Mouse (Mus musculus) adrenal gland, postnatal 4 days (tissue): ENCODE results near the gene Orai1. TPM values are rescaled to one million over a fixed set of nuclear protein-coding genes. Genes with fewer than 3 reads are reported as not detected.

ENCODE experiments used
- DNase-seq, 2 experiments: peaks; one replicate each; pipeline ENCODE4 v3.0.0; 2021 to 2022; ENCODE audit warnings: low spot score in 2 of 2, mixed read lengths in 2 of 2
- total RNA-seq, 2 experiments: library from RNA; stranded (reverse); gene quantifications; 2 replicates each; pipeline ENCODE4 v1.2.3; 2021

Orai1 gene
- total RNA-seq, 2 experiments from 2014 or later: 12.6 to 14.1 TPM

DNA sequence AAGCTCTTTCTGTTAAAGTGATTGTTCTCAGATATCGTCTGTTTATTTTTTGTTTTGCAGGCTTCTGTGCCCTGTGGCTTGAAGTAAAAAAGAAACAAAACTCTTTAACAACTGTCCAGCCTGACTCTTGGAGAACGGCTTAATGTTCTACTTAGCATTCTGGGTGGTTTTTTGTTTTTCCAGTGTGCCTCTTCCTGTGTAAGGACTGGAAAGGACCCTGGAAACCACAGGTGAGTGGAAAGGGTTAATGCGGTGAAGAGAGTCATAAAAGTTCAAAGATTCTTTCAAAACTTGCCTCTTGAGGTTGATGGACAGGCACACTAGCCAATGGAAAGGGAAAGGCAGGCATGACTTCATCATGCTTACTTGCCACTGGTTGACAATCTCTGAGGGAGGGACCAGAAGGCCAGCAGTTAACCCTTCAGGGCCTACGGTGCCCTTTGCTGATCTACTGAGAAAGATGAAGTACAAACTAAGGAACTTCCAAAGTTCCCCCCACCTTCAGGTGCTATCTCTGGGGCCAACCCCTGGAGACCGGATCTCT, 20.5 kb upstream of the Orai1 start:
- peak; percentile 50 to 81 for DNase-seq

GRCm38 (mm10) chr5:122994910-122995309, 20.0 kb upstream of the Orai1 start:
- DNase-seq: no peak

DNA sequence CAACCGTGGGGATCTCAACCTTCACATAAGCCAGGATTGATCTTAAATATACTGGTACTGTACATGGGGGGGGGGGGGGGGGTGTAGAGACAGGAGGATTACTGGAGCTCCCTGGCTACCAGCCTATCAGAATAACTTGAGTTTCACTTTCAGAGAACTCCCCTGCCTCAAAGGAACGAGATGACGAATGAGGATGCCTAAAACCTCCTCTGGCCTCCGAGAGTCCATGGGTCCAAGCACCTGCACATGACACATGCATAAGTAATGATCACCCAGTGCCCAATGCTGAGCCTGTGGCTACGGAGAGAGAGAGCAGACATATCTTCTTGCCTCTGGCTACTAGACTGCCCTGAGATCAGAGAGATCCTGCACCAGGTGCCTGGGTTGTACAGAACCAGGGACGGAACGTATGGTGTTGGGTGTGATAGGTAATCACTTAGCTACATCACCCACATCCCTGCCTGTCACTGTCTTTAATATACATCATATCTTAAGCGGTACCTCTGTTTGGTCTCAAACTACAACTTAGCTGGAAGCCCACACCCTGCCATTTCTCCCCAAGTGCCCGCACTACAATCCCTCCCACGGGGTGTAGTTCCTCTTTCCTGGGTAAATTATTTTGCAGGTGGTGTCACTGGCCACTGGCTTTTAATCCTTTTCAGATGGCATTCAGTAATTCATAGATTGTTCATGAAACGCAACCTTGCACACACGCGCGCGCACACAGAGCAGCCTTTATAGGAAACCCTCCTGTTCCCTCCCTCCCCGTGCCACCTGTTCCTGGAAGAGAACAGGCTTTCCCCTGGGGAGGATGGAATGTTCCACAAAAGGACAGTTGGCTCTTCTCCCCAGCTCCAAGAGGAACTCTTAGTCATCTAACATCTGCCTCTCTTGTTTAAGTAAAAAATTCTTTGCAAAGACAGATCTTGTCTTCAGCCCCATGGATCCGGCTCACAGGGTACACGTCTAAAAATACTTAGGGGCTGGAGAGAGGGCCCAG, 17.4 kb upstream of the Orai1 start:
- no peak for DNase-seq

DNA sequence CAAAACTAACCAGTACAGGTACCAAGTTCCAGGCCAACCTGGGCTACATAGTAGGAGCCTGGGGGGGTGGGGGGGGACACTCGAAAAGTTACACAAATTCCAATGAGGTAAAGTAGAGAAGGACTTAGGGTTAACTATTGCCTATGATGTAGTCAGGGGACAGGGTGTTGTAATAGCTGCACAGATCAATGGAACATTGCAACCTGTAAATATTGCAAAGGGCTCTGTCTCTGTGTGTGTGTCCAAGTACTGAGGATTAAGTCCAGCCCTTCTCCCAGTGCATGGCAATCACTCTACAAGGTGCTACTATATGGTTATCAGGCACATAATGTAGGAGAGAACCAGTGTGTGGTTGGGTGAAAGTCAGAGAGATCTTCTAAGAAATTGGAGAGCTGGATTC, 14.0 kb upstream of the Orai1 start:
- DNase-seq: no peak

GRCm38 (mm10) chr5:123005716-123006592, 8.9 kb upstream of the Orai1 start:
- no peak for DNase-seq

DNA sequence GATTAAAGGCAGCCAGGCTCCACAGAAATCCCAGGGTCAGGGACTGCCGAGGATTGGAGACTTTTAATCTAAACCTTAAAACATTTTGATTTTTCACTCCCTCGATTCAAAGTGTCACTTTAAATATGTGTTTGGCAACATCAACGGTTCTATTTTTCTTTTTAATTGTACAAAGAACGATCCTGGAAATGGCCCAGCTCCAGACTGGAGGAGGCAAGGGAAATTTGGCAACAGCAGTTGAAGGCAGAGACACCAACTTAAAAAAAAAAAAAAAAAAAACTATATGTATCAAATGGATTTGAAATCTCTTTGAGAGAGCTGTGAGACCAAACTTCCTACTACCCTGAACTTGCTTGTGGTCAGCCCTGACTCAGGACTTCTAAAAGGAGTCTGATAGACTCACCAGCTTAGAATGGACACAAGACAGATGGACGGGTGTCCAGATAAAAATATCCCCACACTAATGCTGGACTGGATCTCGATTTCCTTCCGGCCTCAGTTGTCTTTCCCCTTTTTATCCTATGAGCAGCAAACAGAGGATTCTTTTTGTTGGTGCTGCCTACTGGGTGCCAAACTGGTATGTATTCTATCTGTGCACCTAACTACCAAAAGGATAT, 5.9 kb upstream of the Orai1 start:
- DNase-seq: no peak

DNA sequence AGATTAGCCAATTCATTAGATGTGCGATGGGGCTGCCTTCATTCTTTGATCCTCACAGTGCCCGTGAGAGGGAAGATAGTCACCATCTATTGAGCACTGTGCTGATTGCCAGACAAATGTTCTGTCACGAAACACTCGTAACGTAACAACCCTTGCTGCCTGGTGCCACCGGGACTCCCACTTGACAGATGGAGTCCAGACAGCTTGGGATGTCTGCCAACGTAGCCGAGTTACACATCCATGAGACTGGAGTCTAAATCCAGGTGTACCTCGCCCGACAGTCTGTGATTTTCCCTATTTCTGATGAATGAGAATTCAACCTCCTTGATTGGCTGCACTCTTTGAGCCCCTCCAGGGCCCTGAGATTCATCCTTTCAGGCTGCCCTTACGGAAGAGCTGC, 5.0 kb upstream of the Orai1 start:
- no peak for DNase-seq

DNA sequence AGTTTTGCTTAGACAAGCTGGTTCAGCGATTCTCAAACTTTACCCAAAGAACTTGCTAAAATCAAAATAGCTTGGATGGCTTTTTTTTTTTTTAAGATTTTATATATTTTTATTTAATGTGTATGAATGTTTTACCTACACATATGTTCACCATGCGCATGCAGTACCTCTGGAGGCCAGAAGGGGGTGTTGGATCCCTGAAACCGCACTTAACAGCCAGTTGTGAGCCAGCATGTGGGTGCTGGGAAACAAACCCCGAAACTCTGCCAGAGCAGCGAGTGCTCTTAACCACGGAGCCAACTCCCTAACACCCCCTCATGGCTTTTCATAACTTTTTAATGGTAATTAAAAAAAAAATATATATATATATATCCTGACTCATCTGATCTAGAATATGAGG, 4.1 kb upstream of the Orai1 start:
- no peak for DNase-seq

DNA sequence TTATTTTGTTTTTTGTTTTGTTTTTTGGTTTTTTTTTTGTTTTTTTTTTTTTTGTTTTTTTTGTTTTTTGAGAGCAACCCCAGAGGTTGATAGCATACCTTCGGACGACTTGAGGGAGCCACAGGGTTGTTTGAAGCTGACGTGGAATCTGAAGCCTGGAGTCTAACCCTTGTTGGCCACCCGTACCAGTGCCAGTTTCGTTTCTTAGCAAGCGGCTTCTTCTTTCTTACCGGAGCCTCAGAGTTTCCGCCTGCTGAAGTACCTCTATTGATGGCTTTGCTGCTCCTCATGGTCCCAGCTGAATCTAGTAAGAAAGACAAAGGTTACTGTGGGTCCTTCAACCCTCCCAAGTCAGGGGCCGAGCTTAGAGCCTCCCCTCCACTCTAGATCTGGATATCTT, 3.2 kb upstream of the Orai1 start:
- DNase-seq: no peak

DNA sequence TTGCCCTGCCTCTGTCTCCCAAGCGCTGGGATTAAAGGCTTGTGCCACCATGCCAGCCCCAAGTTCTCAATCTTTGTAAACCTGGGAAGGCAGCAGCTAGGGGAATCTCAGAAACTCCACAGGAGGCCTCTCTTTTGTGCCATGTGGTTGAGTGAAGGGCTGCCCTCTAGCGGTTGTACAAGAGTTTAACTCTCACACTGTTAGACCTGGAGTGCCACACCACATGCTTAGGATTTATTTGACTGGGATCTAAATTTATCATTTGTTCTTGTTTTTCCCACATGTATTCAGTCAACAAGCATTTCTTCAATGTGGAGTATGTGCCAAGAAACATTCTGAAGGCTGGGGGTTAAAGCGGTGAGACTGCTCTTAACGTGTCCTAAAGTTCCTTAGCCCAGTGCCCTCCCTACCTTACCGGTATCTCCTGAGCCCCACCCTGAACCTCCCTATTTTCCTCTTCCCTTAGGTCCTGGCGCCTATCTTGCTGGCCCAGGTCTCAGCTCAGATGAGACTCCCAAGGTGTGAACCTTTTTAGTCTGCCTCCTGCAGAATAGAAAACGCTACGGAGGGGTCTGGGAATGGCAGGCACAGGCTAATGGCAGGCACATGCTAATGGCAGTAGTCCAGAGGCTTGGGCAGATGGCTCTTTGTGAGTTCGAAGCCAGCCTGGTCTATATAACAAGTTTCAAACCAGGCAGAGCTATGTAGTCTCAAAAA, 1.1 kb upstream of the Orai1 start:
- DNase-seq: peak in 1 of 2 experiments; percentile 53

- DNase-seq: no peak
These were observed 1.0 kb downstream of the Orai1 start for GRCm38 (mm10) chr5:123015915-123016314.

GRCm38 (mm10) chr5:123017504-123017903, 2.6 kb downstream of the Orai1 start:
- no peak for DNase-seq

- DNase-seq: no peak
These were observed 4.6 kb downstream of the Orai1 start for GRCm38 (mm10) chr5:123019336-123020016.

- DNase-seq: no peak
These were observed 5.6 kb downstream of the Orai1 start for GRCm38 (mm10) chr5:123020426-123020825.

- no peak for DNase-seq
These were observed 6.6 kb downstream of the Orai1 start for GRCm38 (mm10) chr5:123021438-123021837.

- no peak for DNase-seq
These were observed 8.2 kb downstream of the Orai1 start for GRCm38 (mm10) chr5:123023049-123023448.

DNA sequence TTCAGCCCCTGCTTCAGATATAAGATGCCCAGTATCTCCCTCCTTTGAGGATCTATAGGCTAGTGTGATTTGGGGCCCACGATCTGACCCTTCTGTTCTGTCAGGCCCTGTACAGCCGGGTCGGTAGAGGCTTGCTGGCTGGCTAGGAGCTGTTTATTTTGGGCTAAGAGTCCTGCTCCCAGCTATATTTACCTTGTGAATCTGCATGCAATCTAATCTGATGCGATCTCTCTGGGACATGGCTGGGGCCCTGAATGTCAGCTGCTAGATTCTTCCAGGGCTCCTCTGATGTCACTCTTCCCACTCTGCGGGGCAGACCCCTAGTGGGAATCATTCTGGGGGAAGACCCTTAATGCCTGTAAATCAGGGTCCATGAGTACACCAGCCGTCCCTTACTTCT, 9.4 kb downstream of the Orai1 start:
- DNase-seq: no peak

DNA sequence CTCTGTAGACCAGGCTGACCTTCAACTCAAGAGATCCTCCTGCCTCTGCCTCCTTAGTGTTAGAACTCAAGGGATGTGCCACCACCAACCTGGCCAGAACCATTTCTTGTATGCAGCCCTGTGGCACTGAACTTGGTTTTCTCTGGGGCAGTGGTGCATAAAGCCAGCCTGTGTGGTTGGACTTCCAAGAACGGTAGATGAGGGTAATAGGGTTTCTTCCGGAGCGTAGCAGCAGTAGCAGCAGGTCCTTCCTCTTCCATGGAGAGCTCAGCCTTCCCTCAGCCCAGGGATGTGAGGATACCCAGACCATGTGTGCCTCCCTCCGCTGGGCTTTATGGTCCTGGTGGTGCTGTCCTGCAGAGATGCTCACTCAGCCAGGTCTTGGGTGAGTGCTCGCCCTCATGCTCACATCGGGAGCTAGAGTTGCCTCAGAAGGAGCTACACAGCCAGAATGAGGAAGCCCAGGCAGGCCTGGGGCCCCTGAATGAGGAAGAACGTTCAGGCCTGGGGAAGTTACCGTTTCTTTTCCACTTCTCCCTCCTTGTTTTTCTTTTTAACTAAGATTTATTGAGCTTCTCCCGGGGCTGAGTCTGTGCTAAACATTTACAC, 10.2 kb downstream of the Orai1 start:
- DNase-seq: no peak

GRCm38 (mm10) chr5:123026414-123026813, 11.5 kb downstream of the Orai1 start:
- no peak for DNase-seq

GRCm38 (mm10) chr5:123027436-123027835, 12.6 kb downstream of the Orai1 start:
- DNase-seq: no peak
